Mouse (Mus musculus) lung, adult 2 months (tissue): Measurements from ENCODE around the gene Eaf2.

Source experiments
- CTCF ChIP-seq: fragments of 200-500 bp; IDR thresholded peaks from 2 replicates; pipeline ENCODE4 v1.5.1; 2011; ENCODE audit warnings: mild to moderate bottlenecking, low read length, control low read depth; ENCODE audit not compliant: insufficient read depth
- POLR2A ChIP-seq: fragments of 200-500 bp; IDR thresholded peaks from 2 replicates; pipeline ENCODE4 v1.6.1; 2011; ENCODE audit warnings: low read depth, mild to moderate bottlenecking, control low read depth, low read length, borderline replicate concordance; ENCODE audit errors: extremely low read depth

GRCm38 (mm10) chr16:36896712-36897111 lies 21.9 kb upstream of the Eaf2 start:
- TF ChIP-seq CTCF (no peak), POLR2A (no peak)
